Mouse (Mus musculus) MEL (cell line): Measurements from ENCODE around the gene Aifm3.

Experiments used
- CTCF ChIP-seq, 3 experiments: IDR thresholded peaks in 2 of 3; conservative IDR thresholded peaks in 1 of 3; 2 replicates each; pipeline ENCODE4 v1.5.1; 2011 to 2012; ENCODE audit warnings: low read length in 3 of 3, low read depth in 2 of 3, mild to moderate bottlenecking in 2 of 3, improper control_type of control experiment in 1 of 3, inconsistent platforms in 1 of 3, mixed read lengths in 1 of 3, moderate library complexity in 1 of 3; ENCODE audit not compliant: control insufficient read depth in 1 of 3, insufficient read depth in 1 of 3, poor library complexity in 1 of 3, severe bottlenecking in 1 of 3
- JUND ChIP-seq: IDR thresholded peaks from 2 replicates; pipeline ENCODE4 v1.6.1; 2011; ENCODE audit warnings: low read depth, mild to moderate bottlenecking, improper control_type of control experiment, low read length
- NELFE ChIP-seq: IDR thresholded peaks from 2 replicates; pipeline ENCODE4 v1.6.1; 2011; ENCODE audit warnings: low read depth, low read length, improper control_type of control experiment
- USF1 ChIP-seq: IDR thresholded peaks from 2 replicates; pipeline ENCODE4 v1.6.1; 2014; ENCODE audit warnings: low read depth, mild to moderate bottlenecking, inconsistent platforms, low read length, improper control_type of control experiment, moderate library complexity

DNA sequence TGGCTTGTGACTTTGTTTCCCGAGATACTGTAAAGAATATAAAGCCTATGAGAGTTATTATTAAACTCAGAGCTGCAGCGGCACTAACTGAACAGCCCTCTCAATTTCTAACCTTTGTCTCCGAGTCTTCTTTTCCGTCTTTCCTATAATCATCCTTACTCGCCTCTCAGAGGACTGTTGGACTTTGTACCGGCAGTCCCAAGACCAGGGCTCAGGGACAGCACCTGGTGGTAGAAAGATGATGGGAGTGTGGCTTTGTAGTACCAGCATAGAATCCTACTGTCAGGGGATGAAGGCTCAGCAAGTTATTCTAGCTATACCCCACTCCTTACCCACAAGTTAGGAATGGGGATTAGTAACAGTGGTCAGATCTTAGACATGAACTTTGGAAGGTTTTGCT is 36.8 kb downstream of the Aifm3 start:
- TF ChIP-seq USF1 (no peak), NELFE (no peak), JUND (no peak), CTCF (IDR thresholded peaks at IDR 0.05 in 2 of 3, conservative IDR thresholded peaks at IDR 0.05 in 1 of 3; ENCODE audit: control insufficient read depth in 1 of 3, insufficient read depth in 1 of 3, low read depth in 2 of 3, low read length in 3 of 3, poor library complexity in 1 of 3, severe bottlenecking in 1 of 3) (no peak)
